24 mouse cellular contexts compared by ENCODE assay signal in genomic region chr15:28856419-28856818, GRCm38 (mm10).
A peak's percentile ranks its signal among the peaks of the same experiment; 100 is the strongest.
DNase-seq lines count a peak whose midpoint lies in the region; ATAC-seq and TF ChIP-seq lines count a peak whose summit lies in the region.
"Had no signal": no experiment of that assay in that cellular context is flagged by ENCODE, and none has a peak within 500 bp of the region (broad histone marks: within the 10 kb centered on the region; RNA-seq: fewer than 3 reads in every experiment).

No protein-coding gene starts in this region.

- TF ChIP-seq POLR2A in MEL (IDR thresholded peaks at IDR 0.05; ENCODE audit: control insufficient read depth in 1 of 2, insufficient read depth in 1 of 2, low read depth in 1 of 2, low read length in 2 of 2, poor library complexity in 1 of 2): no peak

- peak overlapping the region; percentile 42; the same call in 1 of the 2 replicates for H3K27ac ChIP-seq in MEL (ENCODE audit: control insufficient read depth, low read depth, low read length)
- H3K27ac ChIP-seq in heart, embryonic 12.5 days (ENCODE audit: poor library complexity, severe bottlenecking): no peak overlapping the region
- H3K27ac ChIP-seq in intestine, embryonic 16.5 days (ENCODE audit: low read length): no peak overlapping the region
- H3K27ac ChIP-seq: embryonic facial prominence, embryonic 10.5 days; forebrain, embryonic 13.5 days; heart, embryonic 13.5 days; hindbrain, embryonic 12.5 days had no signal

- 68% methylated on average over 2 of the region's 2 CpGs for WGBS in heart, embryonic 12.5 days
- WGBS in intestine, embryonic 16.5 days: 81% methylated on average over 2 of the region's 2 CpGs

- TF ChIP-seq EP300 in MEL (IDR thresholded peaks at IDR 0.05; ENCODE audit: low read depth in 1 of 2, low read length in 2 of 2): peak; percentile 96 to 98

- no peak overlapping the region for H3K9ac ChIP-seq in MEL (ENCODE audit: control insufficient read depth, low read depth, low read length, poor library complexity, severe bottlenecking)
- H3K9ac ChIP-seq in heart, embryonic 12.5 days: no peak overlapping the region
- no peak overlapping the region for H3K9ac ChIP-seq in intestine, embryonic 16.5 days (ENCODE audit: low read depth, low read length)
- H3K9ac ChIP-seq: forebrain, embryonic 13.5 days; forebrain, postnatal 0 days; heart, embryonic 13.5 days; hindbrain, embryonic 12.5 days had no signal

- no peak for TF ChIP-seq CTCF in MEL (IDR thresholded peaks at IDR 0.05 in 2 of 3, conservative IDR thresholded peaks at IDR 0.05 in 1 of 3; ENCODE audit: control insufficient read depth in 1 of 3, insufficient read depth in 1 of 3, low read depth in 2 of 3, low read length in 3 of 3, poor library complexity in 1 of 3, severe bottlenecking in 1 of 3)

- H3K79me2 ChIP-seq in MEL (ENCODE audit: control insufficient read depth, insufficient read depth, low read length, poor library complexity): no peaks in the 10 kb centered on the region

- H3K4me1 ChIP-seq in MEL (ENCODE audit: control insufficient read depth in 1 of 2, insufficient read depth in 2 of 2, low read length in 2 of 2): peaks cover 5 to 11% of the 10 kb centered on the region in 2 experiments; a peak in 3 of 4 replicates
- no peaks in the 10 kb centered on the region for H3K4me1 ChIP-seq in heart, embryonic 12.5 days (replicated peaks)
- no peaks in the 10 kb centered on the region for H3K4me1 ChIP-seq in intestine, embryonic 16.5 days (ENCODE audit: control insufficient read depth, insufficient read depth, low read length)
- H3K4me1 ChIP-seq: embryonic facial prominence, embryonic 10.5 days; forebrain, embryonic 13.5 days; heart, embryonic 13.5 days; hindbrain, embryonic 12.5 days had no signal

- H3K4me3 ChIP-seq in MEL (ENCODE audit: control insufficient read depth in 1 of 2, insufficient read depth in 1 of 2, low read depth in 2 of 2, low read length in 2 of 2): no peak overlapping the region
- H3K4me3 ChIP-seq in heart, embryonic 12.5 days: no peak overlapping the region
- no peak overlapping the region for H3K4me3 ChIP-seq in intestine, embryonic 16.5 days (ENCODE audit: low read length)
- H3K4me3 ChIP-seq: embryonic facial prominence, embryonic 10.5 days; forebrain, embryonic 13.5 days; heart, embryonic 13.5 days; hindbrain, embryonic 12.5 days had no signal

- H3K4me2 ChIP-seq in heart, embryonic 12.5 days: no peak overlapping the region
- no peak overlapping the region for H3K4me2 ChIP-seq in intestine, embryonic 16.5 days (ENCODE audit: low read depth, low read length)
- H3K4me2 ChIP-seq: forebrain, embryonic 13.5 days; heart, embryonic 13.5 days; hindbrain, embryonic 12.5 days had no signal

- ATAC-seq in hematopoietic stem cell, adult 5-6 weeks (replicated peaks in 1 of 2; ENCODE audit: insufficient read depth in 1 of 2, low FRiP score in 2 of 2, low TSS enrichment in 1 of 2, low read depth in 1 of 2, poor library complexity in 2 of 2, severe bottlenecking in 2 of 2): peak; percentile 87 to 96
- peak; percentile 95 for ATAC-seq in megakaryocyte progenitor cell, adult 5-6 weeks (replicated peaks; ENCODE audit: poor library complexity)
- ATAC-seq in heart, embryonic 12.5 days (ENCODE audit: insufficient number of reproducible peaks, low FRiP score): no peak
- no peak for ATAC-seq in intestine, embryonic 16.5 days
- ATAC-seq: activated CD4-positive, CD25-positive, alpha-beta regulatory T cell, adult 4 months; CD4-positive, CD25-positive, alpha-beta regulatory T cell, adult 4 months; forebrain, embryonic 13.5 days; forebrain, postnatal 0 days; hindbrain, embryonic 16.5 days; Patski had no signal

- peaks cover 0 to 12% of the 10 kb centered on the region in 2 experiments; a peak in 2 of 4 replicates for H3K36me3 ChIP-seq in MEL (ENCODE audit: control insufficient read depth in 1 of 2, insufficient read depth in 2 of 2, low read length in 2 of 2)
- no peaks in the 10 kb centered on the region for H3K36me3 ChIP-seq in heart, embryonic 12.5 days
- no peaks in the 10 kb centered on the region for H3K36me3 ChIP-seq in intestine, embryonic 16.5 days (ENCODE audit: control insufficient read depth, insufficient read depth, low read length)
- H3K36me3 ChIP-seq: embryonic facial prominence, embryonic 10.5 days; G1E; heart, embryonic 13.5 days; hindbrain, embryonic 12.5 days had no signal

- no peaks in the 10 kb centered on the region for H3K9me3 ChIP-seq in MEL (replicated peaks; ENCODE audit: insufficient read depth, low read length)
- H3K9me3 ChIP-seq in heart, embryonic 12.5 days (replicated peaks): no peaks in the 10 kb centered on the region
- no peaks in the 10 kb centered on the region for H3K9me3 ChIP-seq in intestine, embryonic 16.5 days (ENCODE audit: control insufficient read depth, low read length)
- H3K9me3 ChIP-seq: embryonic facial prominence, embryonic 10.5 days; forebrain, embryonic 13.5 days; heart, embryonic 13.5 days; hindbrain, embryonic 12.5 days had no signal

- no peaks in the 10 kb centered on the region for H3K27me3 ChIP-seq in MEL (ENCODE audit: control insufficient read depth in 1 of 2, insufficient read depth in 2 of 2, low read length in 2 of 2)
- no peaks in the 10 kb centered on the region for H3K27me3 ChIP-seq in heart, embryonic 12.5 days (replicated peaks)
- no peaks in the 10 kb centered on the region for H3K27me3 ChIP-seq in intestine, embryonic 16.5 days (replicated peaks; ENCODE audit: control insufficient read depth, insufficient read depth, low read length)
- H3K27me3 ChIP-seq: forebrain, embryonic 13.5 days; heart, embryonic 13.5 days; hindbrain, embryonic 12.5 days; Patski had no signal

- DNase-seq in MEL (ENCODE audit: low read depth, low spot score): peak; percentile 88
- peak; percentile 3 for DNase-seq in c-Kit-positive CD71-positive TER-119-negative erythroid progenitor cells, embryonic 14.5 days (ENCODE audit: low read depth)
- no peak for DNase-seq in layer of hippocampus, adult 8-10 months (ENCODE audit: low spot score in 2 of 2)
- DNase-seq: adrenal gland, postnatal 14 days; B cell, adult 2 months; cerebellum, adult 11-12 months; cerebellum, adult 9-10 months; cerebellum, postnatal 25 days; forebrain, postnatal 0 days; gastrocnemius, postnatal 14 days; heart, postnatal 36 days had no signal

- TF ChIP-seq RAD21 in MEL (IDR thresholded peaks at IDR 0.05; ENCODE audit: low read depth, low read length): no peak

TF ChIP-seq in MEL, 35 proteins besides CTCF, POLR2A, EP300 and RAD21 (continues in another document):
- TF ChIP-seq UBTF (IDR thresholded peaks at IDR 0.05; ENCODE audit: borderline replicate concordance, insufficient read depth, low read depth, low read length): no peak
- TF ChIP-seq JUND (IDR thresholded peaks at IDR 0.05; ENCODE audit: low read depth, low read length): no peak
- TF ChIP-seq ZC3H11A (IDR thresholded peaks at IDR 0.05; ENCODE audit: low read depth, low read length): 0 out of 2 replicates have a peak, but pooled peaks have one; percentile 8
- TF ChIP-seq MAZ (IDR thresholded peaks at IDR 0.05; ENCODE audit: low read depth, low read length): no peak
- no peak for TF ChIP-seq ZKSCAN1 (IDR thresholded peaks at IDR 0.05; ENCODE audit: low read depth, low read length)
- TF ChIP-seq ZMIZ1 (IDR thresholded peaks at IDR 0.05; ENCODE audit: low read depth, low read length): no peak; the same call in 1 of the 2 replicates
- no peak for TF ChIP-seq POLR2AphosphoS2 (IDR thresholded peaks at IDR 0.05; ENCODE audit: low read length)
- TF ChIP-seq HCFC1 (IDR thresholded peaks at IDR 0.05; ENCODE audit: low read depth, low read length): no peak
- TF ChIP-seq CHD2 (IDR thresholded peaks at IDR 0.05; ENCODE audit: low read length): peak; percentile 20; the same call in 1 of the 2 replicates
- no peak for TF ChIP-seq KAT2A (conservative IDR thresholded peaks at IDR 0.05; ENCODE audit: low read depth, low read length)
- no peak for TF ChIP-seq SMC3 (IDR thresholded peaks at IDR 0.05; ENCODE audit: low read depth, low read length)
- TF ChIP-seq CHD1 (IDR thresholded peaks at IDR 0.05; ENCODE audit: low read depth, low read length): no peak
- no peak for TF ChIP-seq USF1 (IDR thresholded peaks at IDR 0.05; ENCODE audit: low read depth, low read length)
- TF ChIP-seq MYB (IDR thresholded peaks at IDR 0.05; ENCODE audit: low read depth, low read length): no peak
- no peak for TF ChIP-seq E2F4 (IDR thresholded peaks at IDR 0.05; ENCODE audit: borderline replicate concordance, low read depth, low read length)
- 0 out of 2 replicates have a peak, but pooled peaks have one; percentile 26 for TF ChIP-seq ELF1 (IDR thresholded peaks at IDR 0.05; ENCODE audit: low read depth, low read length)
- 0 out of 2 replicates have a peak, but pooled peaks have one; percentile 24 for TF ChIP-seq BHLHE40 (IDR thresholded peaks at IDR 0.05; ENCODE audit: borderline replicate concordance, low read depth, low read length)
- peak; percentile 74 for TF ChIP-seq TAL1 (IDR thresholded peaks at IDR 0.05; ENCODE audit: low read length)
- TF ChIP-seq TBP (IDR thresholded peaks at IDR 0.05; ENCODE audit: low read depth, low read length): 0 out of 2 replicates have a peak, but pooled peaks have one; percentile 15
- TF ChIP-seq MAX (IDR thresholded peaks at IDR 0.05; ENCODE audit: low read length): no peak
- no peak for TF ChIP-seq GABPA (IDR thresholded peaks at IDR 0.05; ENCODE audit: low read depth, low read length)
- TF ChIP-seq MAFK (IDR thresholded peaks at IDR 0.05; ENCODE audit: borderline replicate concordance, low read depth, low read length): no peak
- TF ChIP-seq SIN3A (IDR thresholded peaks at IDR 0.05; ENCODE audit: low read length): peak; percentile 54
- 0 out of 2 replicates have a peak, but pooled peaks have one; percentile 22 for TF ChIP-seq MXI1 (IDR thresholded peaks at IDR 0.05; ENCODE audit: low read depth, low read length)
- peak; percentile 90 for TF ChIP-seq RCOR1 (IDR thresholded peaks at IDR 0.05; ENCODE audit: low read depth, low read length)
- TF ChIP-seq ETS1 (IDR thresholded peaks at IDR 0.05; ENCODE audit: low read depth, low read length): peak; percentile 81
- TF ChIP-seq ZNF384 (IDR thresholded peaks at IDR 0.05; ENCODE audit: low read depth, low read length): no peak
- no peak for TF ChIP-seq POLR2AphosphoS5 (IDR thresholded peaks at IDR 0.05; ENCODE audit: borderline replicate concordance, low read depth, low read length)
- TF ChIP-seq TCF12 (IDR thresholded peaks at IDR 0.05; ENCODE audit: low read depth, low read length): peak; percentile 98
- no peak; the same call in 1 of the 2 replicates for TF ChIP-seq MYC (IDR thresholded peaks at IDR 0.05; ENCODE audit: low read depth, low read length)
- TF ChIP-seq MEF2A (IDR thresholded peaks at IDR 0.05; ENCODE audit: extremely low read depth, insufficient replicate concordance, low read depth, low read length, poor library complexity, severe bottlenecking): no peak; the same call in 1 of the 2 replicates
- no peak for TF ChIP-seq NELFE (IDR thresholded peaks at IDR 0.05; ENCODE audit: low read depth, low read length)
- peak; percentile 98 for TF ChIP-seq GATA1 (IDR thresholded peaks at IDR 0.05; ENCODE audit: low read depth, low read length)

Comparison
In these comparisons a context has a peak if more than half of its experiments do, and no peak if none do; other contexts are left out.
1. DNase-seq: peak in MEL (single experiment) and c-Kit-positive CD71-positive TER-119-negative erythroid progenitor cells, embryonic 14.5 days (single experiment); none in layer of hippocampus, adult 8-10 months (0 of 2).
2. ATAC-seq: peak in hematopoietic stem cell, adult 5-6 weeks (2 of 2) and megakaryocyte progenitor cell, adult 5-6 weeks (single experiment); none in heart, embryonic 12.5 days (single experiment) and intestine, embryonic 16.5 days (single experiment).